Mouse (Mus musculus) ES-Bruce4 (cell line): ENCODE data around the gene Aym1. TPM values are rescaled to one million over a fixed set of nuclear protein-coding genes. Genes with fewer than 3 reads are reported as not detected.

ENCODE experiments used
- H3K27ac ChIP-seq: 2 replicates; pipeline ENCODE4 v1.5.1; 2012; ENCODE audit warnings: low read length, inconsistent platforms; ENCODE audit not compliant: insufficient read depth
- H3K27me3 ChIP-seq: 2 replicates; pipeline ENCODE4 v1.6.1; 2012; ENCODE audit warnings: mild to moderate bottlenecking, low read length, inconsistent platforms; ENCODE audit not compliant: control insufficient read depth, poor library complexity, insufficient read depth, severe bottlenecking
- H3K36me3 ChIP-seq: 2 replicates; pipeline ENCODE4 v1.6.1; 2012; ENCODE audit warnings: inconsistent platforms, mild to moderate bottlenecking, low read length, moderate library complexity; ENCODE audit not compliant: control insufficient read depth, poor library complexity, insufficient read depth, severe bottlenecking
- H3K4me1 ChIP-seq: one replicate; pipeline ENCODE4 v1.8.1; 2011; ENCODE audit warnings: low read length; ENCODE audit not compliant: control insufficient read depth, insufficient read depth
- H3K4me3 ChIP-seq: 2 replicates; pipeline ENCODE4 v1.5.1; 2011; ENCODE audit warnings: low read depth, mild to moderate bottlenecking, low read length
- H3K9ac ChIP-seq: 2 replicates; pipeline ENCODE4 v1.6.1; 2012; ENCODE audit warnings: low read depth, mild to moderate bottlenecking, inconsistent platforms; ENCODE audit not compliant: poor library complexity, severe bottlenecking
- H3K9me3 ChIP-seq: replicated peaks from 2 replicates; pipeline ENCODE4 v1.6.1; 2012; ENCODE audit warnings: mild to moderate bottlenecking, low read length, inconsistent platforms; ENCODE audit not compliant: control insufficient read depth, poor library complexity, insufficient read depth, severe bottlenecking
- CTCF ChIP-seq: IDR thresholded peaks from one replicate; pipeline ENCODE4 v1.8.1; 2011; ENCODE audit warnings: low read depth, low read length
- EP300 ChIP-seq: IDR thresholded peaks from 2 replicates; pipeline ENCODE4 v1.6.1; 2011; ENCODE audit warnings: low read depth, low read length; ENCODE audit not compliant: insufficient read depth
- POLR2A ChIP-seq: IDR thresholded peaks from one replicate; pipeline ENCODE4 v1.8.1; 2011; ENCODE audit warnings: low read length; ENCODE audit not compliant: insufficient read depth
- polyA plus RNA-seq: library from polyadenylated mRNA; stranded (reverse); fragments of >200 nt; gene quantifications from 2 replicates; pipeline ENCODE4 v1.2.4, GENCODE M21; 2011; ENCODE audit warnings: low read depth; ENCODE audit not compliant: missing spikeins, insufficient read depth, insufficient read length

Gene Aym1
- polyA plus RNA-seq, 1 experiment = not detected

GRCm38 (mm10) chr5:113379416-113379815 lies 22.3 kb downstream of the Aym1 start:
- no peaks in the 10 kb centered on the region for H3K27me3 ChIP-seq
- no peak overlapping the region for H3K9ac ChIP-seq
- no peak overlapping the region for H3K4me3 ChIP-seq
- H3K4me1 ChIP-seq = peaks cover 9% of the 10 kb centered on the region
- H3K27ac ChIP-seq = no peak overlapping the region
- no peaks in the 10 kb centered on the region for H3K36me3 ChIP-seq
- TF ChIP-seq POLR2A = no peak
- no peak for TF ChIP-seq CTCF
- no peak for TF ChIP-seq EP300
- H3K9me3 ChIP-seq = no peaks in the 10 kb centered on the region

- no peak for TF ChIP-seq POLR2A
- TF ChIP-seq EP300 = no peak
- no peak for TF ChIP-seq CTCF
- Histone ChIP-seq H3K36me3 (no peaks in the 10 kb centered on the region), H3K4me3 (no peak overlapping the region), H3K9ac (no peak overlapping the region), H3K27ac (no peak overlapping the region), H3K27me3 (no peaks in the 10 kb centered on the region), H3K9me3 (no peaks in the 10 kb centered on the region), H3K4me1 (peaks cover 9% of the 10 kb centered on the region)
Measured at GRCm38 (mm10) chr5:113380553-113380952, 23.5 kb downstream of the Aym1 start.

GRCm38 (mm10) chr5:113382580-113382979 lies 25.5 kb downstream of the Aym1 start:
- TF ChIP-seq POLR2A = no peak
- no peak for TF ChIP-seq EP300
- no peak for TF ChIP-seq CTCF
- Histone ChIP-seq H3K4me3 (no peak overlapping the region), H3K9ac (no peak overlapping the region), H3K4me1 (peaks cover 9% of the 10 kb centered on the region), H3K9me3 (no peaks in the 10 kb centered on the region), H3K27ac (no peak overlapping the region), H3K36me3 (no peaks in the 10 kb centered on the region), H3K27me3 (no peaks in the 10 kb centered on the region)

GRCm38 (mm10) chr5:113393766-113394165 lies 36.7 kb downstream of the Aym1 start:
- no peak overlapping the region for H3K4me3 ChIP-seq
- TF ChIP-seq CTCF (no peak), EP300 (no peak), POLR2A (no peak)

GRCm38 (mm10) chr5:113396286-113396934 lies 39.3 kb downstream of the Aym1 start:
- no peaks in the 10 kb centered on the region for H3K27me3 ChIP-seq
- no peak overlapping the region for H3K9ac ChIP-seq
- no peaks in the 10 kb centered on the region for H3K4me1 ChIP-seq
- 0 out of 2 replicates have a peak, but pooled peaks cover 8% of the 10 kb centered on the region for H3K9me3 ChIP-seq
- H3K27ac ChIP-seq = no peak overlapping the region
- no peaks in the 10 kb centered on the region for H3K36me3 ChIP-seq
- no peak overlapping the region for H3K4me3 ChIP-seq
- TF ChIP-seq POLR2A = no peak

More at GRCm38 (mm10) chr5:113393766-113394165, 36.7 kb downstream of the Aym1 start:
- H3K27ac ChIP-seq = no peak overlapping the region
- no peaks in the 10 kb centered on the region for H3K36me3 ChIP-seq
- H3K4me1 ChIP-seq = no peaks in the 10 kb centered on the region
- no peak overlapping the region for H3K9ac ChIP-seq
- no peaks in the 10 kb centered on the region for H3K27me3 ChIP-seq
- H3K9me3 ChIP-seq = no peaks in the 10 kb centered on the region

GRCm38 (mm10) chr5:113397443-113398317 lies 40.6 kb downstream of the Aym1 start:
- Histone ChIP-seq H3K36me3 (no peaks in the 10 kb centered on the region), H3K9ac (no peak overlapping the region), H3K27me3 (no peaks in the 10 kb centered on the region), H3K27ac (no peak overlapping the region), H3K4me1 (no peaks in the 10 kb centered on the region), H3K4me3 (no peak overlapping the region), H3K9me3 (0 out of 2 replicates have a peak, but pooled peaks cover 8% of the 10 kb centered on the region)
- TF ChIP-seq EP300 = no peak
- TF ChIP-seq CTCF = no peak
- TF ChIP-seq POLR2A = no peak
